Mouse (Mus musculus): ENCODE measurements around the gene Arid2. TPM values are rescaled to one million over a fixed set of nuclear protein-coding genes. Genes with fewer than 3 reads are reported as not detected.
"Not testable (repeated sequence)": the region's sequence is repeated elsewhere in the genome, so short reads cannot be mapped to it uniquely, and the experiment has no call there.

The Arid2 gene
- total and polyA plus RNA-seq, 3 experiments: 20.3 to 31.2 (median 25.9) TPM

GRCm38 (mm10) chr15:96244171-96244570 is 43.1 kb upstream of the Arid2 start:
- TF ChIP-seq MAX (IDR thresholded peaks at IDR 0.05; ENCODE audit: low read length) (no peak), NRF1 (IDR thresholded peaks at IDR 0.05; ENCODE audit: insufficient read depth, low read depth, low read length, poor library complexity, severe bottlenecking) (no peak), CHD2 (IDR thresholded peaks at IDR 0.05; ENCODE audit: low read length) (no peak), TAL1 (IDR thresholded peaks at IDR 0.05; ENCODE audit: low read length) (no peak), CHD1 (IDR thresholded peaks at IDR 0.05; ENCODE audit: low read depth, low read length) (no peak), ZC3H11A (IDR thresholded peaks at IDR 0.05; ENCODE audit: low read depth, low read length) (no peak), EP300 (IDR thresholded peaks at IDR 0.05; ENCODE audit: low read depth in 1 of 2, low read length in 2 of 2) (no peak), SIN3A (IDR thresholded peaks at IDR 0.05; ENCODE audit: low read length) (no peak), USF2 (IDR thresholded peaks at IDR 0.05; ENCODE audit: borderline replicate concordance in 1 of 2, insufficient read depth in 1 of 2, low read depth in 1 of 2, low read length in 2 of 2) (no peak)
- no peak overlapping the region for H3K27ac ChIP-seq (ENCODE audit: control insufficient read depth, low read depth, low read length)
- no peaks in the 10 kb centered on the region for H3K79me2 ChIP-seq (ENCODE audit: control insufficient read depth, insufficient read depth, low read length, poor library complexity)
- no peak overlapping the region for H3K4me3 ChIP-seq (ENCODE audit: control insufficient read depth in 1 of 2, insufficient read depth in 1 of 2, low read depth in 2 of 2, low read length in 2 of 2)
- H3K9me3 ChIP-seq (replicated peaks; ENCODE audit: insufficient read depth, low read length): no peaks in the 10 kb centered on the region
- no peaks in the 10 kb centered on the region for H3K36me3 ChIP-seq (ENCODE audit: control insufficient read depth in 1 of 2, insufficient read depth in 2 of 2, low read length in 2 of 2)
- no peak overlapping the region for H3K9ac ChIP-seq (ENCODE audit: control insufficient read depth, low read depth, low read length, poor library complexity, severe bottlenecking)
- DNase-seq (ENCODE audit: low read depth, low spot score): no peak
- no peaks in the 10 kb centered on the region for H3K27me3 ChIP-seq (ENCODE audit: control insufficient read depth in 1 of 2, insufficient read depth in 2 of 2, low read length in 2 of 2)
- H3K4me1 ChIP-seq (ENCODE audit: control insufficient read depth in 1 of 2, insufficient read depth in 2 of 2, low read length in 2 of 2): peaks cover 0 to 3% of the 10 kb centered on the region in 2 experiments; a peak in 1 of 4 replicates

DNA sequence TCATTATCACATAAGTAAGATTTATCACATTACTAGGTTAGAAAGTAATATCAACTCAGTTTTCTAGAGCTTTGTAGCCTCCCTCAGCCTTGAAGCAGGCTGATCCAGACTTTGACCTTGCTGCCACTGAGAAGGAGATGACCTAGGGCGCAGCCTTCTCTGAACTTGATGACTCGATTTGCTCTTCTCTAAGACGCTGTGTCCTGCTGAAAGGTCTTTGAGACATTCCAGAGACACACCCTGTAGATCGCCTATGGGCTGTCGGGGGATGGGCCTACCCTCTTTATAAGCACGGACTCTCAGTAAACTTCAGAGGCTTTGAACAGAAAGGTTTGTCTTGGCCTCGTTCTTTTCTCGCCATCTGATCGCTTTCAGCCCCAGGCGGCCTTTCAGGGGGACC is 42.6 kb upstream of the Arid2 start:
- H3K4me3 ChIP-seq (ENCODE audit: control insufficient read depth in 1 of 2, insufficient read depth in 1 of 2, low read depth in 2 of 2, low read length in 2 of 2); H3K9ac ChIP-seq (ENCODE audit: control insufficient read depth, low read depth, low read length, poor library complexity, severe bottlenecking); H3K79me2 ChIP-seq (ENCODE audit: control insufficient read depth, insufficient read depth, low read length, poor library complexity); DNase-seq (ENCODE audit: low read depth, low spot score); H3K9me3 ChIP-seq (replicated peaks; ENCODE audit: insufficient read depth, low read length); H3K36me3 ChIP-seq (ENCODE audit: control insufficient read depth in 1 of 2, insufficient read depth in 2 of 2, low read length in 2 of 2); H3K27ac ChIP-seq (ENCODE audit: control insufficient read depth, low read depth, low read length); H3K27me3 ChIP-seq (ENCODE audit: control insufficient read depth in 1 of 2, insufficient read depth in 2 of 2, low read length in 2 of 2); H3K4me1 ChIP-seq (ENCODE audit: control insufficient read depth in 1 of 2, insufficient read depth in 2 of 2, low read length in 2 of 2): not testable (repeated sequence)

- Histone ChIP-seq H3K27ac (ENCODE audit: control insufficient read depth, low read depth, low read length) (no peak overlapping the region), H3K9me3 (replicated peaks; ENCODE audit: insufficient read depth, low read length) (no peaks in the 10 kb centered on the region), H3K4me1 (ENCODE audit: control insufficient read depth in 1 of 2, insufficient read depth in 2 of 2, low read length in 2 of 2) (no peaks in the 10 kb centered on the region), H3K36me3 (ENCODE audit: control insufficient read depth in 1 of 2, insufficient read depth in 2 of 2, low read length in 2 of 2) (no peaks in the 10 kb centered on the region), H3K27me3 (ENCODE audit: control insufficient read depth in 1 of 2, insufficient read depth in 2 of 2, low read length in 2 of 2) (peaks cover 0 to 5% of the 10 kb centered on the region in 2 experiments; a peak in 2 of 4 replicates), H3K9ac (ENCODE audit: control insufficient read depth, low read depth, low read length, poor library complexity, severe bottlenecking) (no peak overlapping the region), H3K4me3 (ENCODE audit: control insufficient read depth in 1 of 2, insufficient read depth in 1 of 2, low read depth in 2 of 2, low read length in 2 of 2) (no peak overlapping the region), H3K79me2 (ENCODE audit: control insufficient read depth, insufficient read depth, low read length, poor library complexity) (no peaks in the 10 kb centered on the region)
- no peak for DNase-seq (ENCODE audit: low read depth, low spot score)
- no peak for TF ChIP-seq ZC3H11A (IDR thresholded peaks at IDR 0.05; ENCODE audit: low read depth, low read length)
Observed at GRCm38 (mm10) chr15:96253827-96254226, 33.5 kb upstream of the Arid2 start.

All from MEL (cell line).